Mouse (Mus musculus) heart, adult 2 months (tissue): ENCODE data around the gene Hbb-bs.
"Not testable (repeated sequence)": the region's sequence is repeated elsewhere in the genome, so short reads cannot be mapped to it uniquely, and the experiment has no call there.

Experiments
- CTCF ChIP-seq: fragments of 200-600 bp; IDR thresholded peaks from 2 replicates; pipeline ENCODE4 v1.8.1; 2022; ENCODE audit warnings: antibody characterized with exemption, mild to moderate bottlenecking, moderate library complexity
- EP300 ChIP-seq: fragments of 200-500 bp; IDR thresholded peaks from 2 replicates; pipeline ENCODE4 v1.6.1; 2011; ENCODE audit warnings: low read depth, low read length, control low read depth; ENCODE audit not compliant: insufficient read depth
- POLR2A ChIP-seq: fragments of 200-500 bp; IDR thresholded peaks from 2 replicates; pipeline ENCODE4 v1.6.1; 2011; ENCODE audit warnings: mild to moderate bottlenecking, low read depth, low read length, control low read depth; ENCODE audit not compliant: insufficient read depth

DNA sequence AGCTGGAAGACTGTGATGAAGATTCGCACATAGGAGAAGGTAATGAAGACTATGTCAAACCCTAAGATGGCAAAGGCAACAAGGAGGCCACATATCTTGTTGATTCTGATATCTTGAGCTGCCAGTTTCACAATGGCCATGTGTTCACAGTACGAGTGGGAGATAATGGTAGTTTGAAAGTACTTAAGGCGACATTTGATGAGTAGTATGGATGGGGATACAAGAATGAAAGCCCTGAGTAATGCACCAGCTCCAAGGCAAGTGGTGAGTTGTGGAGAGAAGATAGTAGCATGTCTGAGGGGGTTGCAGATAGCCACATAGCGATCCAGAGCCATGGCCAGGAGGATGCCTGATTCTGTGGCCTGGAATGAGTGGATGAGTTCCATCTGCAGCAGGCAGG is 50.2 kb downstream of the Hbb-bs start:
- TF ChIP-seq POLR2A, CTCF, EP300: not testable (repeated sequence)
